Mouse (Mus musculus) spleen, adult 10 weeks (tissue): ENCODE results near the gene Erbb4. TPM values are rescaled to one million over a fixed set of nuclear protein-coding genes. Genes with fewer than 3 reads are reported as not detected.

Experiments
- polyA plus RNA-seq: library from polyadenylated mRNA; stranded (reverse); fragments of 350-450 nt; fragmentation: Illumina TruSeq; extraction: RNeasy Lipid Tissue Mini Kit (QIAGEN cat#74804); gene quantifications from one replicate; pipeline ENCODE4 v1.2.3, GENCODE M21; 2015; ENCODE audit warnings: low replicate concordance; ENCODE audit not compliant: insufficient read depth

The Erbb4 gene
- not detected for polyA plus RNA-seq

DNA sequence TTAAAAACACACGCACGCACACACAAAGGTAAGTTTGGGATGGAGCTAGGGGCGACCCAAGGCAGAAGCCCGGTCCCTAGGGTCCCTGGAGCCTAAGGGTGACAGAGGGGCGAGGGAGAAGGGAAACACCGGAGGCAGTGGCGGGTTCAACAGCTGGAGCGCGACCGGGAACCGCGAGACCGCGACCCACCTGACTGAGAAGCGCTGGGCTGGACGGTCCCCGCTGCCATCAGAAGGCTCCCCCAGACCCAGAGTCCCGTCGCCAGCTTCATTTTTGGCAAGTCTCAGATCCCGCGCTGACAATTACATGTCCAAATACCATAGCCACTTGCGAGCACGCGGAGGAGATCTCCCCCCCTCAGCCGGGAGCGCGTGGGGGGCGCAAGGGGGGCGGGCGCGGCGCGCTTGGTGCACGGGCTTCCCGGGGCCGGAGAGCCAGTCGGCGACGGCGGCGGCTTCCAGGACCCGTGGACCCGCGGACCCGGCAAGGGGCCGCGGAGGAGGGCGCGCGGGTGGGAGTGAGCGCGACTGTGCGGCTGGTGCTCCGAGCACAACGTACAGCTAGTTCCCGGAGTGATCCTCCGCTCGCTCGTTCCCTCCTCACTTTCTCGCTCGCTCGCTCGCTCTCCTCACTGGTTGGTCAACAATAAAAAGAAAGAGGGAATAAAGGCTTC is at the start of gene Erbb4:
TSS of gene Erbb4 (minus strand) at position 575 of the 674 bp plus-strand sequence.

